Mouse (Mus musculus): ENCODE results near the gene Xbp1. TPM values are rescaled to one million over a fixed set of nuclear protein-coding genes. Genes with fewer than 3 reads are reported as not detected.
"Not testable (repeated sequence)": the region's sequence is repeated elsewhere in the genome, so short reads cannot be mapped to it uniquely, and the experiment has no call there.

The Xbp1 gene
- polyA plus RNA-seq, 1 experiment from 2014 or later = 122 TPM

- Histone ChIP-seq H3K9me3 (no peaks in the 10 kb centered on the region), H3K27me3 (no peaks in the 10 kb centered on the region), H3K4me2 (no peak overlapping the region), H3K9ac (no peak overlapping the region), H3K4me1 (replicated peaks) (no peaks in the 10 kb centered on the region), H3K4me3 (no peak overlapping the region), H3K27ac (no peak overlapping the region), H3K36me3 (no peaks in the 10 kb centered on the region)
- 80% methylated on average over 5 of the region's 5 CpGs for WGBS
- ATAC-seq (ENCODE audit: low FRiP score) = no peak
Measured at GRCm38 (mm10) chr11:5510099-5510391, 10.4 kb upstream of the Xbp1 start.

DNA sequence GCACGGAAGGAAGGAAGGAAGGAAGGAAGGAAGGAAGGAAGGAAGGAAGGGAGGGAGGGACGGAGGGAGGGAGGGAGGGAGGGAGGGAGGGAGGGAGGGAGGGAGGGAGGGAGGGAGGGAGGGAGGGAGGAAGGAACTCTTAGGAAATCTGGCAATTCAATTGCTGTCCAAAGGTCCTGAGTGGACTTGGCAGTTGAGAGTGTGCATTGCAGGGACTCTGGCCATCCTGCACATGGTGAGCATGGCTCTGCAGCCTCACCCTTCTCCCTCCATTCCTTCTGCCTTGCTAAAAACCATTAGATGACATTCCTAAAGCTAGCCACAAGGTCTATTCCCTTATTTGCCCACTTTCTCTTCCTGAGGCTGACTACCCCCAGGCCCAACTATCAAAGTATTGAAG, 9.8 kb upstream of the Xbp1 start:
- not testable (repeated sequence) for H3K4me2 ChIP-seq; H3K27ac ChIP-seq; H3K27me3 ChIP-seq; H3K4me3 ChIP-seq; H3K4me1 ChIP-seq (replicated peaks); H3K9me3 ChIP-seq; H3K9ac ChIP-seq; H3K36me3 ChIP-seq; ATAC-seq (ENCODE audit: low FRiP score)
- WGBS = 67% methylated on average over 1 of the region's 2 CpGs

DNA sequence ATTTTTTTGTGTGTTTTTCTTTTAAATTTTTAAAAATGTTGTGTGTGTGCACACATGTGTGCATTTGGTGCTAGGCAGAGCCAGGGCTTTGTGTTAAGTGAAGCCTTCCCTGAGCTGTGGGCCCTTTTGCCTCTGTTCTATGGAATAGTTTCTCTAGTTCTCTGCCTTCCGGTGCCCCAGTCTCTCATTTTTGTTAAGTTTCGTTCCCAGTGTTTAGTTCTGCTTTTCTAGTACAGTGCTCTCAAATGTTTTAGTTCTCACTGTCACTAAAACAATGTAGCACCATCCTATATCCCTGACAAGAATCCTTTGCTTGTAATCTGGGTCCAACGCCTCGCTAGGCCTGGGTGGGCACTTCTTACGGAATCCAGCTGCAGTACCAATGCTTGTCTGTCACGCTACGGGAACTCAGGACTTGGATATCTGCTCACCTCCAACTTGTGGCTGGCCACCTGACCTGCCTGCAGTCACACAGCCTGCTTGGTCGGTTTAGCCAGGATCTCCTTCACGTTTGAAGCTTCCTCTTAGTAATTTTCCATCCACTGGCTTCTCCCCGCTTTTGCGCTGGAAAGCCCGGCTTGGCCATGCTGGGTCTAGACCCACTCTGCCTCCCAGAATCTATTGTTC, 8.2 kb upstream of the Xbp1 start:
- H3K9ac ChIP-seq = no peak overlapping the region
- no peaks in the 10 kb centered on the region for H3K9me3 ChIP-seq
- no peaks in the 10 kb centered on the region for H3K4me1 ChIP-seq (replicated peaks)
- no peak overlapping the region for H3K27ac ChIP-seq
- no peaks in the 10 kb centered on the region for H3K27me3 ChIP-seq
- no peak for ATAC-seq (ENCODE audit: low FRiP score)
- H3K4me2 ChIP-seq = no peak overlapping the region
- no peaks in the 10 kb centered on the region for H3K36me3 ChIP-seq
- no peak overlapping the region for H3K4me3 ChIP-seq
- 83% methylated on average over 12 of the region's 12 CpGs for WGBS

DNA sequence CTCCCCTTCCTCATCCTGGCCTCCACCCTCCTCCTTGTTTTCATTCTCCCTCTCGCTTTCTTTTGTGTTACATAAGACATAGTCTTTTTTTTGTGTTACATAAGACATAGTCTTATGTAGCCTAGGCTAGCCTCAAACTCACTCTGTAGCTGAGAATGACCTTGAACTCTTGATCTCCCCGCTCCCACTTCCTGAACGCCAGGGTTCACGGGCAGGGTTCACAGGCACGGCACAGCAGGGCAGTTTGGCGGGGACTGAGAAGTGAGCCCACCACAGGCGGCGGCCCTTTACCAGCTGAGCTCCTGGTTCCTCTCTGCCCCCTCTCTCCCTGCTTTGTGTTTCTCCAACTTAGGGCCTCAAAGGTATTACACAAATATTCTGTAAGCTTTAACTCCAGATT, 7.5 kb upstream of the Xbp1 start:
- WGBS = 81% methylated on average over 8 of the region's 8 CpGs
- no peaks in the 10 kb centered on the region for H3K9me3 ChIP-seq
- H3K4me1 ChIP-seq (replicated peaks) = no peaks in the 10 kb centered on the region
- no peak overlapping the region for H3K27ac ChIP-seq
- H3K4me2 ChIP-seq = no peak overlapping the region
- H3K4me3 ChIP-seq = no peak overlapping the region
- no peaks in the 10 kb centered on the region for H3K36me3 ChIP-seq
- H3K9ac ChIP-seq = no peak overlapping the region
- no peaks in the 10 kb centered on the region for H3K27me3 ChIP-seq
- no peak for ATAC-seq (ENCODE audit: low FRiP score)

GRCm38 (mm10) chr11:5514091-5514490, 6.4 kb upstream of the Xbp1 start:
- Histone ChIP-seq H3K4me2 (no peak overlapping the region), H3K9me3 (no peaks in the 10 kb centered on the region), H3K36me3 (no peaks in the 10 kb centered on the region), H3K4me3 (no peak overlapping the region), H3K27ac (no peak overlapping the region), H3K27me3 (no peaks in the 10 kb centered on the region), H3K4me1 (replicated peaks) (no peaks in the 10 kb centered on the region), H3K9ac (no peak overlapping the region)
- 88% methylated on average over 4 of the region's 4 CpGs for WGBS
- no peak for ATAC-seq (ENCODE audit: low FRiP score)

- Histone ChIP-seq H3K4me2 (no peak overlapping the region), H3K27me3 (no peaks in the 10 kb centered on the region), H3K9ac (no peak overlapping the region), H3K36me3 (no peaks in the 10 kb centered on the region), H3K4me1 (replicated peaks) (peaks cover 3% of the 10 kb centered on the region; the same call in 1 of the 2 replicates), H3K4me3 (no peak overlapping the region), H3K9me3 (no peaks in the 10 kb centered on the region), H3K27ac (no peak overlapping the region)
- WGBS = 82% methylated on average over 6 of the region's 6 CpGs
- no peak for ATAC-seq (ENCODE audit: low FRiP score)
Measured at GRCm38 (mm10) chr11:5515196-5515595, 5.3 kb upstream of the Xbp1 start.

DNA sequence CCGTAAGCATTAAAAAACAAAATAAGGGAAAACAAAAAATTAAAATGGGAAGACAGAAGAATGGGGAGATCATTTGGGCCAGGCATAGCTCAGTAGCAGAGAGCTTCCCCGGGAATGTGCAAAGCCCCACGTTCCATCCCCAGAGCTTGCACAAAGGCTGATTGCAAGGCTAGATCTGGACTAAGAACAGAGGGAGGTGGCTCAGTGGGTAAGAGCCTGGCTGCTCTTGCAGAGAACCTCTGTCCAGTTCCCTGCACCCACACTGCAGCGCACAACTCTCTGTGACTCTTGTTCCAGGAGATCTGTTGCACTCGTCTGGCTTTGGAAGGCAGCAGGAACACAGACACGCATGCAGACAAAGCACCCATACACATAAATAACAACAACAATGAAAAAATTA, 4.8 kb upstream of the Xbp1 start:
- H3K9me3 ChIP-seq = no peaks in the 10 kb centered on the region
- H3K36me3 ChIP-seq = no peaks in the 10 kb centered on the region
- ATAC-seq (ENCODE audit: low FRiP score) = no peak
- H3K4me3 ChIP-seq = no peak overlapping the region
- H3K27ac ChIP-seq = no peak overlapping the region
- 90% methylated on average over 6 of the region's 6 CpGs for WGBS
- H3K4me2 ChIP-seq = no peak overlapping the region
- H3K27me3 ChIP-seq = no peaks in the 10 kb centered on the region
- no peak overlapping the region for H3K9ac ChIP-seq
- peaks cover 4% of the 10 kb centered on the region; the same call in 1 of the 2 replicates for H3K4me1 ChIP-seq (replicated peaks)

DNA sequence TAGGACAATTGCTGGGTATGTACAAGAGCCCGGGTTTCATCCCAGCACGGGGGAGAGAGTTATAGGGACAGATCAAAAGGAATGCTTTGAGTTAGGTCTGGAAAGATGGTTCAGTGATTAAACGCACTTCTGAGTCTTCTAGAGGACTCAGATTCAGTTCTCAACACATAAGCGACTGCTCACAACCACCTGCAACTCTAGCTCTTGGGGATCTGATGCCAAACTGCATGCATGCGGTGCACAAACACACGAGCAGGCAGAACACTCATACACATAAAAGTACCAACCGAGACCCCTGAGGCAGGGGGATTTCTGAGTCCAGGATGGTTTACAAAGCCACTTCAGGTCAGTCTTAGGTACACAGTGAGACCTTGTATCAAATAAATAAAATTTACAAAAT, 4.3 kb upstream of the Xbp1 start:
- Histone ChIP-seq H3K4me1 (replicated peaks) (peaks cover 4% of the 10 kb centered on the region; the same call in 1 of the 2 replicates), H3K4me2 (no peak overlapping the region), H3K4me3 (no peak overlapping the region), H3K9me3 (no peaks in the 10 kb centered on the region), H3K36me3 (no peaks in the 10 kb centered on the region), H3K9ac (no peak overlapping the region), H3K27ac (no peak overlapping the region), H3K27me3 (no peaks in the 10 kb centered on the region)
- no peak for ATAC-seq (ENCODE audit: low FRiP score)
- 84% methylated on average over 7 of the region's 7 CpGs for WGBS

- WGBS = 92% methylated on average over 14 of the region's 14 CpGs
- Histone ChIP-seq H3K27ac (no peak overlapping the region), H3K4me1 (replicated peaks) (peaks cover 4% of the 10 kb centered on the region; the same call in 1 of the 2 replicates), H3K4me2 (no peak overlapping the region), H3K4me3 (no peak overlapping the region), H3K36me3 (no peaks in the 10 kb centered on the region), H3K27me3 (no peaks in the 10 kb centered on the region), H3K9me3 (no peaks in the 10 kb centered on the region), H3K9ac (no peak overlapping the region)
- ATAC-seq (ENCODE audit: low FRiP score) = no peak
Measured at GRCm38 (mm10) chr11:5516617-5517016, 3.8 kb upstream of the Xbp1 start.

DNA sequence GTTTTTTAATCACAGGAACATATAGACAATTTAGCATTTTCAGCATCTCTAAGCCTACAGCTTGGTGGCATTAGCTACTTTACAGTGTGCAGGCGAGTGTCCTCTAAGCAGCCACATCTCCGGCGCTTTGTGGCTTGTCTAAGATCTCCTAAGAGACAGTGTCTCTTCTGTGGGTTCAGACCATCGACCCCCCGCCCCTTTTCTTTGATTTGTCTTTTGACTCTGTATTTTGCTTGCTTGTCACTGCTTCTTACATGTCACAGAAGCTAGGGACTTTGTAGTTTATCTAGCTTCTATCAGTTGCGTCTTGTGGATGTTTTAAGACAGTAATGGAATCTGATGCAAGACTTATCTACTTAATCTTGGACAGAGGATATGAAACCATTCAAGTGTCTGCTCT, 3.1 kb upstream of the Xbp1 start:
- no peak for ATAC-seq (ENCODE audit: low FRiP score)
- Histone ChIP-seq H3K27ac (no peak overlapping the region), H3K9ac (no peak overlapping the region), H3K4me3 (no peak overlapping the region), H3K4me2 (no peak overlapping the region), H3K9me3 (no peaks in the 10 kb centered on the region), H3K36me3 (no peaks in the 10 kb centered on the region), H3K4me1 (replicated peaks) (peaks cover 10% of the 10 kb centered on the region), H3K27me3 (no peaks in the 10 kb centered on the region)
- WGBS = 91% methylated on average over 6 of the region's 6 CpGs

- Histone ChIP-seq H3K9me3 (no peaks in the 10 kb centered on the region), H3K36me3 (peaks cover 20% of the 10 kb centered on the region), H3K27me3 (no peaks in the 10 kb centered on the region), H3K4me3 (no peak overlapping the region), H3K4me2 (no peak overlapping the region), H3K27ac (no peak overlapping the region), H3K9ac (no peak overlapping the region), H3K4me1 (replicated peaks) (peaks cover 29% of the 10 kb centered on the region)
- WGBS = 85% methylated on average over 3 of the region's 3 CpGs
- no peak for ATAC-seq (ENCODE audit: low FRiP score)
Measured at GRCm38 (mm10) chr11:5519681-5520080, 778 bp upstream of the Xbp1 start.

- peak overlapping the region; percentile 71 for H3K4me2 ChIP-seq
- H3K36me3 ChIP-seq = peaks cover 35% of the 10 kb centered on the region
- H3K4me3 ChIP-seq = peak overlapping the region; percentile 95
- WGBS = under 1% methylated on average over 13 of the region's 13 CpGs
- peaks cover 29% of the 10 kb centered on the region for H3K4me1 ChIP-seq (replicated peaks)
- H3K27me3 ChIP-seq = no peaks in the 10 kb centered on the region
- H3K9ac ChIP-seq = peak overlapping the region; percentile 96
- ATAC-seq (ENCODE audit: low FRiP score) = peak; percentile 69
- H3K9me3 ChIP-seq = no peaks in the 10 kb centered on the region
- peak overlapping the region; percentile 95 for H3K27ac ChIP-seq
Measured at GRCm38 (mm10) chr11:5521266-5521515, 732 bp downstream of the Xbp1 start.

DNA sequence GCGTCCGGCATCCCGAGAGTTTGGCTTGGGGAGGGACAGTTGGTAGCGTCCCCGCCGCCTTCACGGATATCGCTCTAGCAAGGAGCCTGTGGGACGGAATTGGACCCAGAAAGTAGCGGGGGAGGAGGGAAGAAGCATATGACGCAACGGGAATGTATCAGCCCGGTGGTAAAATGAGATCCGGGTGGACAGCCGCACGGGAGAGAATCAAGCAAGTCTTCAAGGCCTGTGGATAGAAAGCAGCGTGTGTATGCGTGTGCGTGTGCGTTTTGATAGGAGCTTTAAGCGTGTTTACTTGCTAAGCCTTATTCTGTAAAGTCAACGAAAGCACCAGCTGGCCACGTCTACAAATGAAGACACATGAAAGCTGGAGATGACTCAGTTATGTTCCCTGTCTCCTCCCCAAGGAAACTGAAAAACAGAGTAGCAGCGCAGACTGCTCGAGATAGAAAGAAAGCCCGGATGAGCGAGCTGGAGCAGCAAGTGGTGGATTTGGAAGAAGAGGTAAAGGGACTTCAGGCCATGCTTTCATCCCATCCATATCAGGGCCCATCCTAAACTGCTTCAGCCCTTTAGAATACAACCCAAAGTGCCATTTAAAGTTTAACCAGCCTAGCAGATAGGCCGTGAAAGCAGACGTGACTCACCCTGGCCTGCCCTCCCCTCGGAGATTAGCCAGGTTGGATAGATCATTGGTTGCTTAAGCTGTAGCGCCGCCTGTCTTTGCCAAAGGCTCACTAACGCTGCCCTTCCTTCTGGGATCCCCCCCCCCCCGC, 1.2 kb downstream of the Xbp1 start:
- peaks cover 41% of the 10 kb centered on the region for H3K36me3 ChIP-seq
- H3K4me3 ChIP-seq = peak overlapping the region; percentile 95
- peak overlapping the region; percentile 71 for H3K4me2 ChIP-seq
- H3K4me1 ChIP-seq (replicated peaks) = peaks cover 29% of the 10 kb centered on the region
- ATAC-seq (ENCODE audit: low FRiP score) = peak; percentile 34
- under 1% methylated on average over 33 of the region's 34 CpGs for WGBS
- peak overlapping the region; percentile 95 for H3K27ac ChIP-seq
- no peaks in the 10 kb centered on the region for H3K27me3 ChIP-seq
- peak overlapping the region; percentile 96 for H3K9ac ChIP-seq
- no peaks in the 10 kb centered on the region for H3K9me3 ChIP-seq
